Mouse (Mus musculus): ENCODE data around the gene Amd1.

- no peak for TF ChIP-seq CTCF (IDR thresholded peaks at IDR 0.05; ENCODE audit: control insufficient read depth, insufficient read depth, insufficient replicate concordance, low read depth, low read length)
- TF ChIP-seq POLR2A (IDR thresholded peaks at IDR 0.05; ENCODE audit: control insufficient read depth, low read depth, low read length): no peak
These were observed 15.2 kb downstream of the Amd1 start for GRCm38 (mm10) chr10:40286767-40287166.
